Mouse (Mus musculus): ENCODE results near the gene Fbxl2.

DNA sequence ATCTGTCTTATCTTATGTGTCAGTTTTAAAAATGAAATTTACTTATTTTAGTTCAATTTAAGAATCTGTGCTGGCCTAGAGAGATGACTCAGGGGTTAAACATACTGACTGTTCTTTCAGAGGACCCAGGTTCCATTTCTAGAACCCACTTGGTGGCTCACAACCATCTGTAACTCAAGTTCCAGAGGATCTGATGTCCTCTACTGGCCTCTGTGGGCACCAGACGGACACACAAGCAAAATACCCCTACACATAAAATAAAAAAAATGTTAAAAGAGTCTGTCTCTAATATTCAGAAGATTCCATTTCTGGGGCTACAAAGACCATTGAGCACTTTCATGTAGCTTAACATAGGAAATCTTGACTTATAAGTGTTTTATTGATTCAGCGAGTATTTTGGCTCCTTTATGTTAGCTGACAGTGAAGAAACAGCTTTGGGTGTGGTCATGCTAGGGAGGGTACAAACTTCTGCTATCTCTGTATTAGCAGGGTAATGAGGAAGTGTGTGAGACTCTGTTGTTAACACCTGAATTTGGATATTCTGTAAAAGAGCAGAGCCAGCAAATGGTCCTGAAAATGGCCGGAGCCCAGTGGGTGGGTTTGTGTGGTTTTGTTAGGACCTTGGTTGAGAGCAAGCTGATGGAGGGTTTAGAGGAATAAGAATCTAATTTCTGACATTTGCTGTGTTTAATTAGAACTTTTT, 104.7 kb downstream of the Fbxl2 start:
- TF ChIP-seq CTCF (IDR thresholded peaks at IDR 0.05; ENCODE audit: low read depth) (no peak), EP300 (IDR thresholded peaks at IDR 0.05; ENCODE audit: low read depth) (no peak)

Measured in heart, postnatal 0 days (tissue).